Mouse (Mus musculus): ENCODE data around the gene Rph3a.

DNA sequence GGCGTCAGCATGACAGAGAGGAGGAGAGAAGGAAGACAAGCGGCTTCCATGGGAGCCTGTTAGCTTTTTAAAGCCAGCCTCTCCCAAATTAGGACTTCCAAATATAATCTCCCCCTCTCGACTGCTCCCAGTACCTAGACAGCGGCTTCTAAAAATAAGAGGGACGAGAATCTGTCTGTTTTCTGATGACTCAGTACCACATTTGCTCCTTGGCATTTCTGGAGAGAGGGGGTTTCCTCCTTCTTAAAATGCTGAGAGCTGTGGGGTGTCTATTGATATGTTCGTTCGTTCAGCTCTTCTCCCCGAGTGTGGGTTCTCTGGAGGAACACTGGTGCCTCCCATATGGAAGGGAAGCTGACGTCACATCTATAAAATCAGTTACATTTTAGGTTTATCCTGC lies 9.6 kb upstream of the Rph3a start:
- no peak for TF ChIP-seq NELFE (IDR thresholded peaks at IDR 0.05; ENCODE audit: low read depth, low read length)
- TF ChIP-seq ZNF384 (IDR thresholded peaks at IDR 0.05; ENCODE audit: low read depth, low read length) = no peak
- TF ChIP-seq EP300 (IDR thresholded peaks at IDR 0.05; ENCODE audit: low read length) = no peak
- no peak for TF ChIP-seq CTCF (conservative IDR thresholded peaks at IDR 0.05 in 1 of 2, IDR thresholded peaks at IDR 0.05 in 1 of 2; ENCODE audit: low read depth in 2 of 2, low read length in 2 of 2)
- TF ChIP-seq GABPA (IDR thresholded peaks at IDR 0.05; ENCODE audit: insufficient replicate concordance, low read depth, low read length) = no peak
- TF ChIP-seq KAT2A (IDR thresholded peaks at IDR 0.05; ENCODE audit: insufficient replicate concordance, low read length) = no peak
- no peak for TF ChIP-seq TCF12 (IDR thresholded peaks at IDR 0.05; ENCODE audit: low read depth, low read length)
- no peak for TF ChIP-seq CHD1 (IDR thresholded peaks at IDR 0.05; ENCODE audit: low read depth, low read length)

Data from CH12.LX (cell line).